Mouse (Mus musculus) gastrocnemius, adult 2 months (tissue): ENCODE results near the gene Ltv1. TPM values are rescaled to one million over a fixed set of nuclear protein-coding genes. Genes with fewer than 3 reads are reported as not detected.

Source experiments
- DNase-seq: peaks from one replicate; pipeline ENCODE4 v3.0.0; 2022
- H3K27ac ChIP-seq: fragments of 200-600 bp; 2 replicates; pipeline ENCODE4 v1.8.1; 2022; ENCODE audit warnings: mild to moderate bottlenecking
- H3K4me3 ChIP-seq: fragments of 200-600 bp; 2 replicates; pipeline ENCODE4 v1.8.1; 2022; ENCODE audit warnings: mild to moderate bottlenecking, moderate library complexity
- CTCF ChIP-seq: fragments of 200-600 bp; IDR thresholded peaks from 2 replicates; pipeline ENCODE4 v1.8.1; 2022; ENCODE audit warnings: antibody characterized with exemption, mild to moderate bottlenecking, moderate library complexity
- intact Hi-C: fragments of 180-260 bp; cut with DNase I; formaldehyde crosslinking; loops from one replicate; pipeline ENCODE4 v1.15.1; 2025
- total RNA-seq, 2 experiments: library from RNA; stranded (reverse); gene quantifications; 2 replicates each; pipeline ENCODE4 v1.2.3; 2021

The Ltv1 gene
- total RNA-seq, 2 experiments from 2014 or later: 27.3 to 31.0 TPM

DNA sequence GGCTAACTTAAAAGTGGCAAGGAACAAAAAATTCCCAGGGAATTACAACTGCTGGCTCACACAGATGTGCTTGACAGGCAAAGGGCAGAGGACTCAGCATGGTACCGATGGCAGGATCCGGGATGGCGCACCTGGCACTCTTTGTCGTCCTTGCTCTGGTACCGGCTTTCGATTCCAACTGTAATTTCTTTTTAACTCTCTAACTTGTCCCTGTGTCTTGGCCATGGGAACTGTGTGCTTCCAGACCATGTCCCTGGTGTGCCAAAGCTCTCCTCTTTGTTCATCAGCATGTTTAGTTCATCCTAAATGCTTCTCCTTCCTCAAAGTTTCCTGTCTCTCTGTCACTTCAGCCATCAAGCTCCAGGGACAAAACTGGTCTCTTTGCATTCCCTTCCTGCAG, 55.1 kb downstream of the Ltv1 start:
- TF ChIP-seq CTCF: no peak
- DNase-seq: no peak
- no peak overlapping the region for H3K27ac ChIP-seq
- intact Hi-C loops: no loop called here
- no peak overlapping the region for H3K4me3 ChIP-seq

DNA sequence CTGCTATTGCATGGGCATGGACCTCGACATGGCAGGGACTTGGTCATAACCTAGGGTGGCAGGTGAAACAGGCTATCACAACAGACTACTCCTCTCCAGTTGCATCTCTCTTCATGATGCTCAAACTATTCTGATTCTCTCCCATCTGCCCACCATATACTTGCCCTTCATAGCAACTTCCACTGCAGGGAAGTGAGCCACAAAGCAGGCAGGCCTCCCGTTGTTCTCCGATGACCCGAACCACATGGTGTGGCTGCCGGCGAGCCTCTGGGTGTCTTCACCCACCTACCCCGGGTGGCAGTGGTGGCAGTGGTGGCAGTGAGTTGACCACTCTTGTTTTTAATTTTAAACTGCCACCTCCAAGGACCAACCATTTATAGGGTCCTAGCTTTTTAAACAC, 57.2 kb downstream of the Ltv1 start:
- intact Hi-C loops: no loop called here

DNA sequence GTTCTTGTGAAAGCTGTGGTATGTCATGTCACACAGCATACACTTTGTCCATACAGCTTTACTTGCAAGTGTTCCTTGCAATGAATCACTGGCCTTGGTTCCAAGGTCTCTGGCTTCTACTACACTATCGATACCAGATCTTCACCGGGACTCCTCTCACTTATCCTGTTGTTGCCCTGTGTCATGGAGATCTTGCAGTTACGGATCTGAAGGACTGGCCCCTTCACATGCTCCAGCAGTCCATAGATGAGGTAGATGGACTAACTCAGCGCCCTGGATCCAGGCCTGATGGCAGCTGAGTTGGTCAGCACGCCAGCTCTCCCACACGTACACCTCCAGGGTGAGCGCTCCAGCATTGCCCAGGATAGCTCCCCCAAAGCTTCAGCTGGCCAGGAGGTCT, 57.7 kb downstream of the Ltv1 start:
- no peak for TF ChIP-seq CTCF
- intact Hi-C loops: no loop called here
- Histone ChIP-seq H3K4me3 (no peak overlapping the region), H3K27ac (no peak overlapping the region)
- no peak for DNase-seq

More for the DNA sequence above, 57.2 kb downstream of the Ltv1 start:
- no peak for DNase-seq
- no peak for TF ChIP-seq CTCF
- Histone ChIP-seq H3K4me3 (no peak overlapping the region), H3K27ac (no peak overlapping the region)

DNA sequence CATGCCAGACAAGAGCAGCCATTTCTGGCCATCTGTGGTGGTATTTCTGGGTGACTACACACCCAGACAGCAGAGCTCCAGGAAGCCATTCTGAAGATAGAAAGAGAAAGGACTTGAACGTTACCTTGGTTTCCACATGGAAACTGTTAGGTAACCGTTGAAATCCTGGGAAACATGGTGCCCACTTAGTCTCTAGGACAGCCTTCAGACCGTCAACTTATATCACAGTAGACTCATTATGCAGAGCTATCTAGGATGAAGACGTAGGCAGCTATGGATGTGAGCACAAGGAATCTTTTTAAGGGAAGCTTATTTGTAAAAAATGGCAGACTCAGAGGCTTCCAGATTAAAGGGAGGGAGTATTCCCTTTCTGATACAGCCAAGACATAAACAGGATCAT, 59.1 kb downstream of the Ltv1 start:
- no peak overlapping the region for H3K4me3 ChIP-seq
- DNase-seq: no peak
- intact Hi-C loops: no loop called here
- TF ChIP-seq CTCF: no peak
- H3K27ac ChIP-seq: no peak overlapping the region

Other genes starting within 250 kb of the Ltv1 start
- gene Stx11, start 228.9 kb downstream of the Ltv1 start, total RNA-seq: under 1 TPM; 0.20 to 0.46 TPM
- gene Sf3b5, start 187.8 kb downstream of the Ltv1 start, total RNA-seq: 1 to 10 TPM; 5.0 to 5.3 TPM
- 1 to 10 TPM; 1.0 to 1.5 TPM for gene Plagl1, start 132.7 kb downstream of the Ltv1 start, total RNA-seq
- gene Zc2hc1b, start 15.1 kb downstream of the Ltv1 start, total RNA-seq: not detected